In the genomic region with DNA sequence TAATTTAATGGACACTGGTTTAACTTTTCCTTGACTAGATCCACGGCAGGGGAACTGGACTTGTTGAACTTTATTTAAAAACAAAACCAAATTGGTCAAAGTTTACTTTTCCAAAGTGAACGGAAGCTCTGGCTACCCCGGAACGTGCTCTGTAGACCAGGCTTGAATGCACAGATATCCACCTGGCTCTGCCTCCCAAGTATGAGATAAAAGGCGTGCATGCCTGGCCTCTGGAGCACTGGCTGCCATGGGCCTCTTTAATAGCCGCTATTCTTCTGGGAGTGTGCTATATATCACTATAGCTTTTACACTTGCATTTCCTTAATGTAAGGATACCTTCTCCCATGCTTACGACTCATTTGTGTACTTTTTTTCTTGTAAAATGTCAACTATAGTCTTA, we compare ENCODE assay signal across 13 mouse cellular contexts.
"Had no signal": no experiment of that assay in that cellular context is flagged by ENCODE, and none has a peak within 500 bp of the region (broad histone marks: within the 10 kb centered on the region; RNA-seq: fewer than 3 reads in every experiment).

No protein-coding gene starts in this region.

- H3K9ac ChIP-seq: hindbrain, embryonic 14.5 days; limb, embryonic 13.5 days; midbrain, embryonic 13.5 days had no signal

- H3K4me3 ChIP-seq: limb, embryonic 13.5 days; midbrain, embryonic 13.5 days had no signal

- DNase-seq: kidney, adult 11 months; kidney, postnatal 36 days; layer of hippocampus, adult 9-11 months; lung, adult 18-20 months; lung, postnatal 36 days; right cerebral cortex, postnatal 25 days; spleen, adult 18-20 months; thymus, adult 18-20 months; thymus, postnatal 14 days had no signal

- H3K9me3 ChIP-seq: limb, embryonic 13.5 days; midbrain, embryonic 13.5 days had no signal

- H3K27ac ChIP-seq: hindbrain, embryonic 14.5 days; kidney, postnatal 0 days; limb, embryonic 13.5 days; midbrain, embryonic 13.5 days had no signal

- ATAC-seq: midbrain, embryonic 13.5 days had no signal

- H3K4me2 ChIP-seq: hindbrain, embryonic 14.5 days; limb, embryonic 13.5 days; midbrain, embryonic 13.5 days had no signal

- H3K4me1 ChIP-seq: limb, embryonic 13.5 days; midbrain, embryonic 13.5 days had no signal

- H3K27me3 ChIP-seq: limb, embryonic 13.5 days; midbrain, embryonic 13.5 days had no signal
